Mouse (Mus musculus) brain, adult 10 weeks (tissue): Measurements from ENCODE around the gene Dicer1. TPM values are rescaled to one million over a fixed set of nuclear protein-coding genes. Genes with fewer than 3 reads are reported as not detected.

Experiments used
- polyA plus RNA-seq: library from polyadenylated mRNA; stranded (reverse); fragments of 350-450 nt; fragmentation: Illumina TruSeq; extraction: RNeasy Lipid Tissue Mini Kit (QIAGEN cat#74804); gene quantifications from one replicate; pipeline ENCODE4 v1.2.3, GENCODE M21; 2015; ENCODE audit warnings: low read depth, low replicate concordance

The Dicer1 gene
- 17.7 TPM for polyA plus RNA-seq

DNA sequence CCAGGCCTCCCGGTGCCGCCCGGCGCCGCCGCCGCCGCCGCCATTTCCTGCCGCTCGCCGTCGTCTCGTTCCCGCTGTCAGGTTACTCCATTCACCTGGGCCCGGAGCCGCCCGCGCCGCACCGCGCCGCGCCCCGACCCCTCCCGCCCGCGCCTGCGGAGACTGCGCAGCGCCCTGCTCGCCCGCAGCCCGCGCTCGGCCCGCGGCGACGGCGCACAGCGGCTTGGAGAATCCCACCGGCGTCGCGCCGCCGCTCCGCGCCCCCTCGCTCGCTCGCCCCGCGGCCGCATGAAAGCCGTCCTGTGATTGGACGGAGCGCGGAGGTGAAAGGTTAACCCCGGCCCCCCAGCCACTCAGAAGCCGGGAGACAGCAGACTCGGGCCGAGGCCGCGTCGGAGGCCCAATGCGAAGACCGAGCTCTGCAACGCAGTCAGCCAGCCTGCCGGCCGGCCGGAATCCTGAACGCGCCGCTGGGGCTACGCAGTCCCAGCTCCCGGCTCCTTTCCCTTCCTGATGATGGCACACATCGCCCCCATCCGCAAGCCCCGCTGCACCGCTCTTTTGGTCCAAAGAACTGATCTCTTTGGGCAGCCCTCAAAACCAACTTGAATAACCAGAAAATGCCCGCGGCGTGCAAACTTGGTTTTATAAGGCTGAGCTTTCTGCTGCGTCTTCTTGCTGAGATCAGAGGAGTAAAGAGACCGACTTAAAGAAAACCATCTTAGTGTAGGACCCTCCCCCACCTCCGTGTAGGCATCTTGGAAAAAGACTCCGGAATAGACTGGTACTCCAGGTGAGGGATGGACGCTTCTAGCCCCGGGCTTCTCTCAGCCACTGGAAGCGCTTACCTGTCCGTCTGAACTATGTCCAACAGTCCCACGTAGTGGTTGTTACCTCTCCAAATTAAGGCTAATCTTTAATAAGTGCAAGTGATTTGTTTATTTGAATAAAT is at the start of gene Dicer1:
Dicer1 (minus strand) TSS at position 139 of the 952 bp plus-strand sequence.

Other genes starting within 250 kb of the Dicer1 start
- gene Clmn, start 113.1 kb upstream of the Dicer1 start, polyA plus RNA-seq: 27.1 TPM